Mouse (Mus musculus): ENCODE measurements around the gene Cryab. TPM values are rescaled to one million over a fixed set of nuclear protein-coding genes. Genes with fewer than 3 reads are reported as not detected.

Cryab gene
- total and polyA plus RNA-seq, 3 experiments: not detected

GRCm38 (mm10) chr9:50795266-50795665 lies 44.1 kb downstream of the Cryab start:
- no peak for DNase-seq (ENCODE audit: low read depth, low spot score)
- no peaks in the 10 kb centered on the region for H3K4me1 ChIP-seq (ENCODE audit: control insufficient read depth in 1 of 2, insufficient read depth in 2 of 2, low read length in 2 of 2)
- no peak overlapping the region for H3K27ac ChIP-seq (ENCODE audit: control insufficient read depth, low read depth, low read length)
- no peak overlapping the region for H3K9ac ChIP-seq (ENCODE audit: control insufficient read depth, low read depth, low read length, poor library complexity, severe bottlenecking)
- H3K79me2 ChIP-seq (ENCODE audit: control insufficient read depth, insufficient read depth, low read length, poor library complexity): no peaks in the 10 kb centered on the region
- no peaks in the 10 kb centered on the region for H3K9me3 ChIP-seq (replicated peaks; ENCODE audit: insufficient read depth, low read length)
- TF ChIP-seq MEF2A (IDR thresholded peaks at IDR 0.05; ENCODE audit: extremely low read depth, insufficient replicate concordance, low read depth, low read length, poor library complexity, severe bottlenecking) (no peak), NELFE (IDR thresholded peaks at IDR 0.05; ENCODE audit: low read depth, low read length) (no peak), USF1 (IDR thresholded peaks at IDR 0.05; ENCODE audit: low read depth, low read length) (no peak), ZC3H11A (IDR thresholded peaks at IDR 0.05; ENCODE audit: low read depth, low read length) (no peak), CTCF (IDR thresholded peaks at IDR 0.05 in 2 of 3, conservative IDR thresholded peaks at IDR 0.05 in 1 of 3; ENCODE audit: control insufficient read depth in 1 of 3, insufficient read depth in 1 of 3, low read depth in 2 of 3, low read length in 3 of 3, poor library complexity in 1 of 3, severe bottlenecking in 1 of 3) (no peak), CHD1 (IDR thresholded peaks at IDR 0.05; ENCODE audit: low read depth, low read length) (no peak)
- H3K4me3 ChIP-seq (ENCODE audit: control insufficient read depth in 1 of 2, insufficient read depth in 1 of 2, low read depth in 2 of 2, low read length in 2 of 2): no peak overlapping the region
- no peaks in the 10 kb centered on the region; a peak in 1 of 4 replicates for H3K36me3 ChIP-seq (ENCODE audit: control insufficient read depth in 1 of 2, insufficient read depth in 2 of 2, low read length in 2 of 2)
- no peaks in the 10 kb centered on the region for H3K27me3 ChIP-seq (ENCODE audit: control insufficient read depth in 1 of 2, insufficient read depth in 2 of 2, low read length in 2 of 2)

GRCm38 (mm10) chr9:50796776-50797175 lies 45.7 kb downstream of the Cryab start:
- Histone ChIP-seq H3K36me3 (ENCODE audit: control insufficient read depth in 1 of 2, insufficient read depth in 2 of 2, low read length in 2 of 2) (peaks cover 0 to 3% of the 10 kb centered on the region in 2 experiments; a peak in 2 of 4 replicates), H3K9me3 (replicated peaks; ENCODE audit: insufficient read depth, low read length) (no peaks in the 10 kb centered on the region), H3K4me3 (ENCODE audit: control insufficient read depth in 1 of 2, insufficient read depth in 1 of 2, low read depth in 2 of 2, low read length in 2 of 2) (no peak overlapping the region), H3K27ac (ENCODE audit: control insufficient read depth, low read depth, low read length) (no peak overlapping the region), H3K27me3 (ENCODE audit: control insufficient read depth in 1 of 2, insufficient read depth in 2 of 2, low read length in 2 of 2) (no peaks in the 10 kb centered on the region), H3K9ac (ENCODE audit: control insufficient read depth, low read depth, low read length, poor library complexity, severe bottlenecking) (no peak overlapping the region), H3K79me2 (ENCODE audit: control insufficient read depth, insufficient read depth, low read length, poor library complexity) (no peaks in the 10 kb centered on the region), H3K4me1 (ENCODE audit: control insufficient read depth in 1 of 2, insufficient read depth in 2 of 2, low read length in 2 of 2) (no peaks in the 10 kb centered on the region)
- DNase-seq (ENCODE audit: low read depth, low spot score): no peak
- TF ChIP-seq BHLHE40 (IDR thresholded peaks at IDR 0.05; ENCODE audit: borderline replicate concordance, low read depth, low read length) (no peak), POLR2AphosphoS5 (IDR thresholded peaks at IDR 0.05; ENCODE audit: borderline replicate concordance, low read depth, low read length) (no peak), HCFC1 (IDR thresholded peaks at IDR 0.05; ENCODE audit: low read depth, low read length) (no peak), MEF2A (IDR thresholded peaks at IDR 0.05; ENCODE audit: extremely low read depth, insufficient replicate concordance, low read depth, low read length, poor library complexity, severe bottlenecking) (no peak), ZKSCAN1 (IDR thresholded peaks at IDR 0.05; ENCODE audit: low read depth, low read length) (no peak)

GRCm38 (mm10) chr9:50797641-50798040 lies 46.5 kb downstream of the Cryab start:
- Histone ChIP-seq H3K27me3 (ENCODE audit: control insufficient read depth in 1 of 2, insufficient read depth in 2 of 2, low read length in 2 of 2) (no peaks in the 10 kb centered on the region), H3K9me3 (replicated peaks; ENCODE audit: insufficient read depth, low read length) (no peaks in the 10 kb centered on the region), H3K36me3 (ENCODE audit: control insufficient read depth in 1 of 2, insufficient read depth in 2 of 2, low read length in 2 of 2) (peaks cover 0 to 6% of the 10 kb centered on the region in 2 experiments; a peak in 2 of 4 replicates), H3K4me1 (ENCODE audit: control insufficient read depth in 1 of 2, insufficient read depth in 2 of 2, low read length in 2 of 2) (no peaks in the 10 kb centered on the region), H3K27ac (ENCODE audit: control insufficient read depth, low read depth, low read length) (no peak overlapping the region), H3K4me3 (ENCODE audit: control insufficient read depth in 1 of 2, insufficient read depth in 1 of 2, low read depth in 2 of 2, low read length in 2 of 2) (no peak overlapping the region), H3K9ac (ENCODE audit: control insufficient read depth, low read depth, low read length, poor library complexity, severe bottlenecking) (no peak overlapping the region), H3K79me2 (ENCODE audit: control insufficient read depth, insufficient read depth, low read length, poor library complexity) (no peaks in the 10 kb centered on the region)
- no peak for DNase-seq (ENCODE audit: low read depth, low spot score)
- no peak for TF ChIP-seq SMC3 (IDR thresholded peaks at IDR 0.05; ENCODE audit: low read depth, low read length)
- TF ChIP-seq RAD21 (IDR thresholded peaks at IDR 0.05; ENCODE audit: low read depth, low read length): no peak
- no peak for TF ChIP-seq BHLHE40 (IDR thresholded peaks at IDR 0.05; ENCODE audit: borderline replicate concordance, low read depth, low read length)
- no peak for TF ChIP-seq MAFK (IDR thresholded peaks at IDR 0.05; ENCODE audit: borderline replicate concordance, low read depth, low read length)
- no peak for TF ChIP-seq CHD2 (IDR thresholded peaks at IDR 0.05; ENCODE audit: low read length)
- no peak for TF ChIP-seq MAZ (IDR thresholded peaks at IDR 0.05; ENCODE audit: low read depth, low read length)
- TF ChIP-seq NRF1 (IDR thresholded peaks at IDR 0.05; ENCODE audit: insufficient read depth, low read depth, low read length, poor library complexity, severe bottlenecking): no peak
- TF ChIP-seq RCOR1 (IDR thresholded peaks at IDR 0.05; ENCODE audit: low read depth, low read length): no peak
- TF ChIP-seq MEF2A (IDR thresholded peaks at IDR 0.05; ENCODE audit: extremely low read depth, insufficient replicate concordance, low read depth, low read length, poor library complexity, severe bottlenecking): no peak
